Mouse (Mus musculus): ENCODE results near the gene Zfp712. TPM values are rescaled to one million over a fixed set of nuclear protein-coding genes. Genes with fewer than 3 reads are reported as not detected.

The Zfp712 gene
- 0.01 and 0.12 TPM in 2 replicates for polyA plus RNA-seq (2012)

DNA sequence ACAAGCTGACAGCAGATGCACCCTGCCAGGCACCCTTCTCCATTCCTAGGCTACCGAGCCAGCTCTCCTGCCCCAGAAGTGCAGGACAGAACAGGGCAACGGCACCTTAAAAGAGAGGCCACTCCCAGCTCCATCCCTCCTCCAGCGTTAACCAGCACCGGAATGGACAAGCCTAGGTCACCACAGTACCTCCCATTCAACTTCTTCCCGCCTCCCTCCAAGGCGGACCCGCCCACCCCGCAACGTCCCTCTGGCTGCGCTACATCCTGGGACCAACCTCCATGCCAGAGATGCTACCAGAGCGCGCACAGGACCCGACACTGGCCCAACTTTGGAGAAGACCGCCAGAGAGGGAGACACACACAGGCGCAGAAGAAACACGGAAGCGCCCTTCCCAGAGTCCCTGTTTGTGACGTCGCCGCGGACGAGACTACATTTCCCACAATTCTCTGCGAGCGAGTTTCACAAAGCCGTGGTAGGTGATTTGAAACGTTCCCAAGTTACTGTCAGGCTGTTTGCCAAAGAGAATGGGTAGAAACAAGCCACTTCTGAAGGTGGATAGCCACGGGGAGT is at the start of gene Zfp712:
Gene Zfp712 (minus strand): TSS at position 385 of the 573 bp plus-strand sequence.

DNA sequence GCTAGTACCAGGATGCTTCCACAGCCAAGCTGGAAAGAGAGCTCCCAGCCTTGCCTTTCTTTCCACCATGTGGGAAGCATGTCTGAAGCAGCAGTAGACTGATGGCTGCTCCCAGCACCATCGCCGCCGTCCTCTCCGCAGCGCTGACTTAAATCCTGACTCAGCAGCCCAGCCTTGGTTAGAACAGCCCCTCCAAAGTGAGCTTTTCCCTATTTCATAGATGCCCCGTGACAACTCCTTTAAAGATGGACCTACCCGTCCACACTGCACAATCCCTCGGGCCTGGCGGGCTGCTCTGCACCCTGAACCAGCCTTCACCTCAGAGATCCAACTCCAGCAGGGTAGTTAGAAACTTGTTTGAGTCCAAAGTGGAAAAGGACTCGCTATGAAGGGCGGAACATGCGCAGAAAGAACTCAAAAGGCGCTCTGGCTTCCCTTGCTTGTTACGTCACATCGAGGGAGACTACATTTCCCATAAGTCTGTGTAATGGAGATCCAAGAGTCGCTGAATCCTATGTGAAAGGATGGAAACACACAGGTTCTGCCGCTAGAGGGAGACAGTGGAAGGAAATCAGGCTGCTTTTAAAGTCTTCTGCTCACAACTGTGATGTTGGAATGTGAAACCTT is 47.3 kb upstream of the Zfp712 start, which contains the start of gene Gm28557:
Gene Gm28557 (minus strand): TSS at position 411 of the 627 bp plus-strand sequence.

DNA sequence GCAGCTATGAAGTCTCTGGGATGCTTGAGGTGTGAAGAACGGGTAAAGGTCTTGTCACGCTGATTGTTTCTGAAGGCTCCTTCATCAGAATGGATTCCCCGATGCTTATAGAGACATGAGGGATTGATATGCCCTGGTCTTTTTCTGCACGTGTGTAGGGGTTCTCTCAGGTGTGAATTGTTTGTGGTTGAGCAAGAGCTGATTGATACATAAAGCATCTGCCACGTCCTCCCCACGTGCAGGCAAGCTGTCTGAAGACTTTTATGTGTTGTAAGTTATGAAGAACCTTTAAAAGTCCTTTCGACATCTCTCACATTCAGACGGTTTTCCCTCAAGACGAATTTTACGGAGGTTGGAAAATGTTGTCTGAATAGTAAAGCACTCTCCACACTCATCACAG is 36.9 kb upstream of the Zfp712 start, which contains the start of gene Zfp708:
Gene Zfp708 (minus strand): TSS at position 101 of the 400 bp plus-strand sequence.

Other genes with a start within 250 kb of the Zfp712 start
- gene Gm10767, start 156.3 kb downstream of the Zfp712 start, polyA plus RNA-seq (2012), result 0.12 and 0.53 TPM in 2 replicates
- 0.04 and 0.05 TPM in 2 replicates for gene Zfp708, start 36.8 kb upstream of the Zfp712 start, polyA plus RNA-seq (2012)
- 0.23 and 1.2 TPM in 2 replicates for gene Gm28557, start 47.4 kb upstream of the Zfp712 start, polyA plus RNA-seq (2012)
- gene Rslcan18, start 55.1 kb upstream of the Zfp712 start, polyA plus RNA-seq (2012), result not detected in 2 replicates
- 0.02 and 0.29 TPM in 2 replicates for gene Zfp759, start 60.5 kb upstream of the Zfp712 start, polyA plus RNA-seq (2012)
- 0.29 and 0.34 TPM in 2 replicates for gene Rsl1, start 112.0 kb upstream of the Zfp712 start, polyA plus RNA-seq (2012)
- 0.09 and 0.17 TPM in 2 replicates for gene Zfp455, start 133.3 kb upstream of the Zfp712 start, polyA plus RNA-seq (2012)
- gene Zfp458, start 217.3 kb upstream of the Zfp712 start, polyA plus RNA-seq (2012), result 0.24 and 0.44 TPM in 2 replicates
- gene Zfp457, start 245.3 kb upstream of the Zfp712 start, polyA plus RNA-seq (2012), result 0.27 TPM in 1 of 2 replicates, not detected in the other